Mouse (Mus musculus): Measurements from ENCODE around the gene Sost. TPM values are rescaled to one million over a fixed set of nuclear protein-coding genes. Genes with fewer than 3 reads are reported as not detected.

Sost gene
- polyA plus RNA-seq (2015; fragmentation: Nextera tagmentation; extraction: Ambion mirVana) = 0.12 TPM in 1 of 2 replicates, not detected in the other

DNA sequence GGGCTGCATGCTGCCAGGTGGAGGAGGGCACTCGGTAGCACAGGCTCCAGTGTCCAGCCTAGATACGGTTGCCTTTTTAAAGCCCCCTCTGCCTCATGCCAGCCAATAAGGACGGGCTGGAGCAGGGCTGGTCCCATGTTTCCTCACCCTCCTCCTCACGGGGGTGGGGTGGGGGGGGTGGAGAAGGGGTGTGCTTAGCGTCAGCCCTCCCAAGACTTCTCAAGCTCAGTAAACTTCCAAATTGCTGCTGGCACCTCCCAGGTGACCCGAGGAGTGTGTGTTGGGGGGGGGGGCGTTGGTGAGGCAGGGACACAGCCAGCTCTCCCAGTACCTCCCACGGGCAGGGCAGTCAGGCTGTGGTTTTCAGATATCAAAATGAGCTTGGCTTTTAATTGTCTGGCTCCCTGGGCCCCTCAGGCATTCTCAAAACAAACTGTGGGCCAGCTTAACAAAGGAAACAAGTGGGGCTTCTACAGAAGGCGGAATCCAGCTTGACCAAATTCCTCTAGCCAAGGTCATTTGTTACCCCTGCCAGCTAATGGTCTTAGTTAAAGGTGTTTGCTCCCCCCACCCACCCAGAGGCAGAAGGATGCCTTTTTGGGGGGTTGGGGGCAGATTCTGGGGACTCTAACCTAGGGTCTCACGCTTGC, at the start of gene Sost:
Sost (minus strand) TSS at position 51 of the 650 bp plus-strand sequence.
- Histone ChIP-seq H3K9me3 (ENCODE audit: control insufficient read depth, low read length) (no peaks in the 10 kb centered on the region), H3K4me1 (ENCODE audit: control insufficient read depth, insufficient read depth, low read length) (peaks cover 14% of the 10 kb centered on the region)
- 29% methylated on average over 10 of the region's 10 CpGs for WGBS

DNA sequence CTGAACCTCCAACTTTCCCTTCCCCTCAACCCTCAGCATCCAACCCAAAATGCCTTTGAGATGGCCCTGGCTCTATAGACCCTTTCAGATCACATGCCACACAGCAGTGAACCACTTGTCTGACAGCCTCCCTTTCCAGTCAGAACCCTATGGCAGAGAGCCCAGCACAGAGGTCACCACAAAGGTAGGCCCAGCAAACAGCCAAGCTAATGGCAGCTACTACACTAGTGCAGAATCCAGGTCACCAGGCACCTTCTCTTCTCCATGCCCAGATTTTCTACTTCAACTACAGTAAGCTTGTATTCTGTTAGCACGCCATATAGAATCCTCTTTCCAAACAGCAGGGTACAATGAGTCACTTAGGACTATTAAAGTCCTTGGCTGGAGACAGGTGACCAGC, 49.3 kb upstream of the Sost start:
- Histone ChIP-seq H3K4me2 (ENCODE audit: low read depth, low read length) (no peak overlapping the region), H3K27me3 (replicated peaks; ENCODE audit: control insufficient read depth, insufficient read depth, low read length) (no peaks in the 10 kb centered on the region), H3K4me1 (ENCODE audit: control insufficient read depth, insufficient read depth, low read length) (no peaks in the 10 kb centered on the region), H3K27ac (ENCODE audit: low read length) (no peak overlapping the region), H3K4me3 (ENCODE audit: low read length) (no peak overlapping the region), H3K36me3 (ENCODE audit: control insufficient read depth, insufficient read depth, low read length) (no peaks in the 10 kb centered on the region; the same call in 1 of the 2 replicates), H3K9me3 (ENCODE audit: control insufficient read depth, low read length) (no peaks in the 10 kb centered on the region), H3K9ac (ENCODE audit: low read depth, low read length) (no peak overlapping the region)
- ATAC-seq = no peak
- 96% methylated on average over 1 of the region's 1 CpGs for WGBS

More for the DNA sequence above, at the start of gene Sost:
- Histone ChIP-seq H3K9ac (ENCODE audit: low read depth, low read length) (no peak within 1 kb of the TSS), H3K27me3 (replicated peaks; ENCODE audit: control insufficient read depth, insufficient read depth, low read length) (peaks cover 49% of the 10 kb centered on the region), H3K36me3 (ENCODE audit: control insufficient read depth, insufficient read depth, low read length) (no peaks in the 10 kb centered on the region), H3K27ac (ENCODE audit: low read length) (no peak within 1 kb of the TSS), H3K4me2 (ENCODE audit: low read depth, low read length) (no peak within 1 kb of the TSS), H3K4me3 (ENCODE audit: low read length) (no peak within 1 kb of the TSS)
- ATAC-seq = no peak

DNA sequence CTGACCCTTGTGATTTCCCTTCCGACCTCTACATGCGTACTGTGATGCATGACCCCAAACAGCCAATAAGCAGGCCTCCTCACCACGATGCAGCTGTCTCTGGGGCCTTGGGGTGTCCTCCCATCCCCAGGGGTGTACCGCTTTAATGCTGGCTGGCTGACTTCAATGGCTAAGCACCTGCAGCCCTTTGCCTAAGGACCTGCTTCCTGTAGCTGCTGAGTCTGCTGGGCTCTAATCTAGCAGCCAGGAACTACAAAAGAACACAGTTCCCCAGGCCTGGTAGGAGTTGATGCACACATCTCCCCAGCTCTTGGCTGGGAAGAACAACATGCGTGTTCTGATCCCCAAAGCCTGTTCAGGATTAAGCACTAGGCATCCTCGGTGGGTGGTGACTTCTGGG, 48.7 kb upstream of the Sost start:
- Histone ChIP-seq H3K27me3 (replicated peaks; ENCODE audit: control insufficient read depth, insufficient read depth, low read length) (no peaks in the 10 kb centered on the region), H3K4me3 (ENCODE audit: low read length) (no peak overlapping the region), H3K36me3 (ENCODE audit: control insufficient read depth, insufficient read depth, low read length) (no peaks in the 10 kb centered on the region; the same call in 1 of the 2 replicates), H3K4me2 (ENCODE audit: low read depth, low read length) (no peak overlapping the region), H3K27ac (ENCODE audit: low read length) (no peak overlapping the region), H3K9me3 (ENCODE audit: control insufficient read depth, low read length) (no peaks in the 10 kb centered on the region), H3K9ac (ENCODE audit: low read depth, low read length) (no peak overlapping the region), H3K4me1 (ENCODE audit: control insufficient read depth, insufficient read depth, low read length) (no peaks in the 10 kb centered on the region)
- ATAC-seq = no peak
- WGBS = 69% methylated on average over 6 of the region's 6 CpGs

DNA sequence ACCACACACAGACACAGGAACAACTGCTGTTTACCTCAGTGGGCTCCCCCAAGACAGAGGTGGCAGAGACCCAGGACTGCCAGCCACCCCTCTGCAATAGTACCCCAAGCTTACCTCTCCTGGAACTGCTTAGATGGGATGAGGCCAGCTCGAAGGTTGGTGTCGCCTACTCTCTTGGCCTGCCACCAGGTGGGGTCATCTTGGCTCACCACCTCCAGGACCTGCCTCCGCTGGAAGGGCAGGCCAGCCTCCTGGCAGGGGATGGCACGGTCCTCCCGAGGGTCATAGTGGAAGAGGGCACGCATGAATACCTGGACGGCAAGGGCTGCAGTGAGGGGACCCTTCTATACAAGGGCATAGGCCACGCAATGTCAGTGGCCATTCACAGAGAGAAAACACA, 46.4 kb upstream of the Sost start:
- Histone ChIP-seq H3K27ac (ENCODE audit: low read length) (no peak overlapping the region), H3K4me3 (ENCODE audit: low read length) (no peak overlapping the region), H3K36me3 (ENCODE audit: control insufficient read depth, insufficient read depth, low read length) (no peaks in the 10 kb centered on the region; the same call in 1 of the 2 replicates), H3K9ac (ENCODE audit: low read depth, low read length) (no peak overlapping the region), H3K4me1 (ENCODE audit: control insufficient read depth, insufficient read depth, low read length) (no peaks in the 10 kb centered on the region), H3K9me3 (ENCODE audit: control insufficient read depth, low read length) (no peaks in the 10 kb centered on the region), H3K27me3 (replicated peaks; ENCODE audit: control insufficient read depth, insufficient read depth, low read length) (no peaks in the 10 kb centered on the region), H3K4me2 (ENCODE audit: low read depth, low read length) (no peak overlapping the region)
- WGBS = 81% methylated on average over 8 of the region's 8 CpGs
- no peak for ATAC-seq

DNA sequence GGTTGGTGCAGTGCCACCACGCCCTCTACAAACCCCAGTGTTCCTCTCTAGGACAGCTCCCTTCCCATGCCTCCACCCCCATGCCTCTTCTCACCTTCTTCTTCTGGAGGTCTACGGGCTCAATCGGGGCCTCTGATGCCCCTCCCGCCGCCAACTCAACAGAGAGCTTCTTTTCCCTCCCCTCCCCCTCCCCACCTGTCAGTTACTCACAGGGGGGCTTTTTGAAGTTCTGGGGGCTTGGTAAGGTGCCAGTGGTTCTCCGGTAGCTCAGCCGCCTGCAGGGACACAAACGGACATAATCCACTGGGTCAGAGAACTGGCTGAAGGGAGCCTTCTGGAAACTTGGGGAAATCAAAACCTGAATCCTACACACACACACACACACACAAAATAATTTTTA, 44.7 kb upstream of the Sost start:
- Histone ChIP-seq H3K4me1 (ENCODE audit: control insufficient read depth, insufficient read depth, low read length) (no peaks in the 10 kb centered on the region), H3K4me2 (ENCODE audit: low read depth, low read length) (no peak overlapping the region), H3K36me3 (ENCODE audit: control insufficient read depth, insufficient read depth, low read length) (no peaks in the 10 kb centered on the region), H3K9me3 (ENCODE audit: control insufficient read depth, low read length) (no peaks in the 10 kb centered on the region), H3K27ac (ENCODE audit: low read length) (no peak overlapping the region), H3K27me3 (replicated peaks; ENCODE audit: control insufficient read depth, insufficient read depth, low read length) (no peaks in the 10 kb centered on the region), H3K4me3 (ENCODE audit: low read length) (no peak overlapping the region), H3K9ac (ENCODE audit: low read depth, low read length) (no peak overlapping the region)
- ATAC-seq = no peak
- WGBS = 81% methylated on average over 8 of the region's 8 CpGs

DNA sequence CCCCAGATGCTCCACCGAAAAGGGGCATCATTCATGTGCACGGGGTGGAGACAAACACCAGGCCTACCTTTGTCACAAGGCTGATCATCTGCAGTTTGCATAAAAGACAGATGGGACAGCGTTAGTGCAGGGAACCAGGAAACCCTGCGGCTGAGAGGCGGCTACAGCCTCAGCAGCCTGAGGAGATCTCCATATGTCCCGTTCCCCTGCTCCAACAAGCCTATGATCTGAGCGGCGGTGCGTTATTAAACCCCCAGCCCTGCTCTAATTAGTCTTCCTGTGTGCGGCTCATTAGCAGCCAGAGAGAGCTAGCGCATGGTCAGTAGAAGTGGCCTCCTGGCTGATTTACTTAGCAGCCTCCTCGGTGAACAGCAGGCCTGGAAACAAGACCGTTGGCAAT, 43.3 kb upstream of the Sost start:
- H3K9me3 ChIP-seq (ENCODE audit: control insufficient read depth, low read length) = no peaks in the 10 kb centered on the region
- no peaks in the 10 kb centered on the region for H3K36me3 ChIP-seq (ENCODE audit: control insufficient read depth, insufficient read depth, low read length)
- no peak overlapping the region for H3K9ac ChIP-seq (ENCODE audit: low read depth, low read length)
- H3K4me2 ChIP-seq (ENCODE audit: low read depth, low read length) = no peak overlapping the region
- no peaks in the 10 kb centered on the region for H3K4me1 ChIP-seq (ENCODE audit: control insufficient read depth, insufficient read depth, low read length)
- H3K27ac ChIP-seq (ENCODE audit: low read length) = no peak overlapping the region
- no peak for ATAC-seq
- no peaks in the 10 kb centered on the region for H3K27me3 ChIP-seq (replicated peaks; ENCODE audit: control insufficient read depth, insufficient read depth, low read length)
- WGBS = 66% methylated on average over 13 of the region's 13 CpGs
- no peak overlapping the region for H3K4me3 ChIP-seq (ENCODE audit: low read length)

DNA sequence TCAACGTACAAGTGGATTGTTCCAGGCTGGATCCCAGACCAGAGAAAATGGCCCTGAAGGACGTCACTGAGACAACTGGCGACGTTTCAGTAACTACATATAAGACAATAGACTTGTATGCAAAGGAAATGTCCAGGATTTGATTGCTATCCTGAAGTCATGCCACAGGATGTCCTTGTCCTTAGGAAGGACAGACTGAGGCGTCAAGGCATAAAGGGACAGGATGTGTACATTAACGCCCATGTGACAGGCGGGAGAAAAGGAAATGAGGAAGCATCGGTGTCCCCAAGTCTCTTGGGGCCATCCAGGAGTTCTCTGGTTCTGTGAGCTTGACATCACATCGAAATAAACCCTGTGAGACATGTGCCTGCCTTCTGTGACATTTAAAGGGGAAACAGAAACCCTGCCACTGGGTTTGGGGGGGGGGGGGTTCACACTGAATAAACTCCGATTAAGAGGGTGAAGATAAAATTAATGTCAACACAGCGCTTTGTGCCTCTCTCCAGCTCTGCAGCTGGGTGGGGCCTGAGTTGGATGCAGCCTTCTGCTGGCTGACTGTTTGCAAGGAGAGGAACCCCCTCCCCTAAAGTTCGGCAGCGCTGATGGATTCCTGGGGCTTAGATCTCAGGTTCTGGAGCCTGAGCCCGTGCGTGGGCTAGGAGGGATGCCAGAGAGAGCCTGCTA, 42.3 kb upstream of the Sost start:
- Histone ChIP-seq H3K4me2 (ENCODE audit: low read depth, low read length) (no peak overlapping the region), H3K9ac (ENCODE audit: low read depth, low read length) (no peak overlapping the region), H3K4me1 (ENCODE audit: control insufficient read depth, insufficient read depth, low read length) (no peaks in the 10 kb centered on the region), H3K27ac (ENCODE audit: low read length) (no peak overlapping the region), H3K36me3 (ENCODE audit: control insufficient read depth, insufficient read depth, low read length) (no peaks in the 10 kb centered on the region; the same call in 1 of the 2 replicates), H3K27me3 (replicated peaks; ENCODE audit: control insufficient read depth, insufficient read depth, low read length) (no peaks in the 10 kb centered on the region), H3K4me3 (ENCODE audit: low read length) (no peak overlapping the region), H3K9me3 (ENCODE audit: control insufficient read depth, low read length) (no peaks in the 10 kb centered on the region)
- 80% methylated on average over 15 of the region's 15 CpGs for WGBS
- no peak for ATAC-seq

DNA sequence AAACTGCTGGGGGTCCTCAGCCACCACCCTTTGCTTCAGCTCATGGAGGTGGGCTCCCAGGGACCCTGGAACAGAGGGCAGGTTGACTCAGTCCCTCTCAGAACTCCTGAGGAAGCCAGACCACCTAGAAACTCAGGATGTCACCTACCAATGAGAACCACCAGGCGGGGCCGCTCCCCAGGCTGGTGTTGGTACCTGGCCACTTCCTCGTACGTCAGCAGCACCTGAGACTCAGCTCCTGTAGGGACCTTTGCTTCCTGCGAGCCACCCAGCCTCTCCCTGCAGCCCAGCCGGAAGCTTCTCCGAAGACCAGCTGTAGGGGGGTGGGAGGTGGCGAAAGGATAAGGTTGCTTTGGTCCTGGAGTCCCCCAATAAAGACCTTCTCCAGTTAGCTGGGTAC, 41.6 kb upstream of the Sost start:
- H3K4me1 ChIP-seq (ENCODE audit: control insufficient read depth, insufficient read depth, low read length) = no peaks in the 10 kb centered on the region
- no peak overlapping the region for H3K4me3 ChIP-seq (ENCODE audit: low read length)
- WGBS = 80% methylated on average over 8 of the region's 8 CpGs
- H3K9ac ChIP-seq (ENCODE audit: low read depth, low read length) = no peak overlapping the region
- H3K9me3 ChIP-seq (ENCODE audit: control insufficient read depth, low read length) = no peaks in the 10 kb centered on the region
- no peak overlapping the region for H3K4me2 ChIP-seq (ENCODE audit: low read depth, low read length)
- no peaks in the 10 kb centered on the region for H3K27me3 ChIP-seq (replicated peaks; ENCODE audit: control insufficient read depth, insufficient read depth, low read length)
- no peak overlapping the region for H3K27ac ChIP-seq (ENCODE audit: low read length)
- no peaks in the 10 kb centered on the region; the same call in 1 of the 2 replicates for H3K36me3 ChIP-seq (ENCODE audit: control insufficient read depth, insufficient read depth, low read length)
- ATAC-seq = peak; percentile 53; the same call in 1 of the 2 replicates

DNA sequence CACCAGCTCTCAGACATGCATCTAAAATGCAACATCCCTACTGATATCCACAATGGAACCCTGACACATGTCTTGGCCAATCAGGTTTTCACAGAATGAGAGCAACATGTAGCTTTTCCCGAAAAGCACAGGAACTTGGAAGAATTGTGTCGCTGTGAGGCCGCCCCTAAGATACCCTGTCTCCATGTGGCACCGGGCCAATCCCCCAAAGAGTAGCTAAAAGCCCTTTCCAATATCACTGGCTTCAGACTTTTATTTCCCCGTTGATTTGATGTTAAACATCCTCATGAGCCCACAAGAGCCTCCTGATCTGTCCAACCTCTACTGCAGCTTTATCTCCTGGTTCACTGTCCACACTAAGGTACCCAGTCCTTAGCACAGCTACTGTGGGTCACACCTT, 39.9 kb upstream of the Sost start:
- no peak overlapping the region for H3K9ac ChIP-seq (ENCODE audit: low read depth, low read length)
- ATAC-seq = no peak

More for the DNA sequence above, 39.9 kb upstream of the Sost start:
- Histone ChIP-seq H3K27me3 (replicated peaks; ENCODE audit: control insufficient read depth, insufficient read depth, low read length) (no peaks in the 10 kb centered on the region), H3K4me1 (ENCODE audit: control insufficient read depth, insufficient read depth, low read length) (no peaks in the 10 kb centered on the region), H3K4me2 (ENCODE audit: low read depth, low read length) (no peak overlapping the region), H3K27ac (ENCODE audit: low read length) (no peak overlapping the region), H3K36me3 (ENCODE audit: control insufficient read depth, insufficient read depth, low read length) (no peaks in the 10 kb centered on the region; the same call in 1 of the 2 replicates), H3K9me3 (ENCODE audit: control insufficient read depth, low read length) (no peaks in the 10 kb centered on the region), H3K4me3 (ENCODE audit: low read length) (no peak overlapping the region)
- WGBS = 83% methylated on average over 5 of the region's 5 CpGs
